In genomic region chr16:96440871-96441270, GRCm38 (mm10) we compare ENCODE assay signal across 24 mouse cellular contexts. TPM values are rescaled to one million over a fixed set of nuclear protein-coding genes. Genes with fewer than 3 reads are reported as not detected.
DNase-seq lines count a peak whose midpoint lies in the region; ATAC-seq and TF ChIP-seq lines count a peak whose summit lies in the region.
"Had no signal": no experiment of that assay in that cellular context is flagged by ENCODE, and none has a peak within 500 bp of the region (broad histone marks: within the 10 kb centered on the region; RNA-seq: fewer than 3 reads in every experiment).

No protein-coding gene starts in this region.

- no peaks in the 10 kb centered on the region for H3K9me3 ChIP-seq in forebrain, embryonic 16.5 days (ENCODE audit: control insufficient read depth, low read length)
- no peaks in the 10 kb centered on the region for H3K9me3 ChIP-seq in forebrain, postnatal 0 days (ENCODE audit: low read length)
- no peaks in the 10 kb centered on the region for H3K9me3 ChIP-seq in hindbrain, postnatal 0 days (ENCODE audit: low read length)
- no peaks in the 10 kb centered on the region for H3K9me3 ChIP-seq in neural tube, embryonic 13.5 days
- no peaks in the 10 kb centered on the region for H3K9me3 ChIP-seq in heart, embryonic 10.5 days
- H3K9me3 ChIP-seq: embryonic facial prominence, embryonic 13.5 days; intestine, embryonic 15.5 days; lung, embryonic 15.5 days had no signal

- H3K4me2 ChIP-seq in forebrain, embryonic 16.5 days (ENCODE audit: low read length) = no peak overlapping the region
- no peak overlapping the region for H3K4me2 ChIP-seq in forebrain, postnatal 0 days (ENCODE audit: low read depth)
- H3K4me2 ChIP-seq in hindbrain, postnatal 0 days (ENCODE audit: low read depth, low read length) = no peak overlapping the region
- H3K4me2 ChIP-seq in neural tube, embryonic 13.5 days = no peak overlapping the region
- H3K4me2 ChIP-seq: embryonic facial prominence, embryonic 13.5 days; heart, embryonic 11.5 days; intestine, embryonic 15.5 days; lung, embryonic 15.5 days had no signal

- TF ChIP-seq CTCF in forebrain, postnatal 0 days (IDR thresholded peaks at IDR 0.05; ENCODE audit: low read depth) = no peak
- no peak for TF ChIP-seq CTCF in hindbrain, postnatal 0 days (IDR thresholded peaks at IDR 0.05; ENCODE audit: low read depth)
- TF ChIP-seq CTCF in lung, adult 2 months (IDR thresholded peaks at IDR 0.05; ENCODE audit: insufficient read depth, low read length) = no peak

- no peak for DNase-seq in forebrain, postnatal 0 days
- peak; percentile 51 for DNase-seq in R1 (ENCODE audit: low read depth, low spot score)
- peak; percentile 39 for DNase-seq in hindbrain, postnatal 0 days (ENCODE audit: low spot score)
- DNase-seq in heart, embryonic 10.5 days (ENCODE audit: low spot score) = no peak
- no peak for DNase-seq in lung, adult 2 months
- DNase-seq: adrenal gland, postnatal 10 days; cerebellum, adult 2 months; gastrocnemius, postnatal 36 days; layer of hippocampus, postnatal 36 days; left cerebral cortex, postnatal 4 days; right cerebral cortex, postnatal 14 days; thymus, postnatal 25 days had no signal

- WGBS in forebrain, embryonic 16.5 days = 86% methylated on average over 8 of the region's 8 CpGs
- 79% methylated on average over 8 of the region's 8 CpGs for WGBS in forebrain, postnatal 0 days
- 58% methylated on average over 8 of the region's 8 CpGs for WGBS in hindbrain, postnatal 0 days
- WGBS in neural tube, embryonic 13.5 days = 62% methylated on average over 8 of the region's 8 CpGs
- 85% methylated on average over 8 of the region's 8 CpGs for WGBS in heart, embryonic 10.5 days
- whole genome bisulfite sequencing in lung, adult 2 months = 84% methylated on average over 8 of the region's 8 CpGs

- no peak for TF ChIP-seq POLR2A in lung, adult 2 months (IDR thresholded peaks at IDR 0.05; ENCODE audit: borderline replicate concordance, extremely low read depth, low read depth, low read length)

- H3K27ac ChIP-seq in forebrain, embryonic 16.5 days (ENCODE audit: low read length) = no peak overlapping the region
- H3K27ac ChIP-seq in forebrain, postnatal 0 days (ENCODE audit: low read depth, low read length) = no peak overlapping the region
- no peak overlapping the region for H3K27ac ChIP-seq in hindbrain, postnatal 0 days
- H3K27ac ChIP-seq in neural tube, embryonic 13.5 days (replicated peaks) = no peak overlapping the region
- H3K27ac ChIP-seq in heart, embryonic 10.5 days = no peak overlapping the region
- H3K27ac ChIP-seq: embryonic facial prominence, embryonic 13.5 days; intestine, embryonic 15.5 days; lung, embryonic 15.5 days; macrophage; stomach, postnatal 0 days had no signal

- H3K4me1 ChIP-seq in forebrain, embryonic 16.5 days (replicated peaks; ENCODE audit: control insufficient read depth, insufficient read depth, low read length) = no peaks in the 10 kb centered on the region
- H3K4me1 ChIP-seq in forebrain, postnatal 0 days (ENCODE audit: insufficient read depth) = no peaks in the 10 kb centered on the region; the same call in 1 of the 2 replicates
- H3K4me1 ChIP-seq in hindbrain, postnatal 0 days (ENCODE audit: insufficient read depth, low read length) = no peaks in the 10 kb centered on the region
- H3K4me1 ChIP-seq in neural tube, embryonic 13.5 days (replicated peaks) = peaks cover 8% of the 10 kb centered on the region; the same call in 1 of the 2 replicates
- H3K4me1 ChIP-seq in heart, embryonic 10.5 days = no peaks in the 10 kb centered on the region
- no peaks in the 10 kb centered on the region for H3K4me1 ChIP-seq in lung, adult 2 months (ENCODE audit: control insufficient read depth, insufficient read depth, low read length)
- H3K4me1 ChIP-seq: intestine, embryonic 15.5 days; lung, embryonic 15.5 days had no signal

- H3K36me3 ChIP-seq in forebrain, embryonic 16.5 days (ENCODE audit: control insufficient read depth, insufficient read depth) = no peaks in the 10 kb centered on the region
- H3K36me3 ChIP-seq in forebrain, postnatal 0 days (ENCODE audit: insufficient read depth) = no peaks in the 10 kb centered on the region
- no peaks in the 10 kb centered on the region for H3K36me3 ChIP-seq in hindbrain, postnatal 0 days (ENCODE audit: insufficient read depth, low read length)
- no peaks in the 10 kb centered on the region for H3K36me3 ChIP-seq in neural tube, embryonic 13.5 days
- H3K36me3 ChIP-seq in heart, embryonic 10.5 days = no peaks in the 10 kb centered on the region
- H3K36me3 ChIP-seq: embryonic facial prominence, embryonic 13.5 days; intestine, embryonic 15.5 days; lung, embryonic 15.5 days had no signal

- H3K27me3 ChIP-seq in forebrain, embryonic 16.5 days (replicated peaks; ENCODE audit: control insufficient read depth, insufficient read depth, low read length) = no peaks in the 10 kb centered on the region
- no peaks in the 10 kb centered on the region for H3K27me3 ChIP-seq in forebrain, postnatal 0 days (ENCODE audit: insufficient read depth, low read length)
- H3K27me3 ChIP-seq in hindbrain, postnatal 0 days (ENCODE audit: insufficient read depth, low read length) = no peaks in the 10 kb centered on the region
- no peaks in the 10 kb centered on the region for H3K27me3 ChIP-seq in neural tube, embryonic 13.5 days
- H3K27me3 ChIP-seq in heart, embryonic 10.5 days (ENCODE audit: insufficient read depth, poor library complexity, severe bottlenecking) = no peaks in the 10 kb centered on the region
- H3K27me3 ChIP-seq: CH12.LX; embryonic facial prominence, embryonic 13.5 days; intestine, embryonic 15.5 days; lung, embryonic 15.5 days had no signal

- peak; percentile 20; the same call in 1 of the 2 replicates for ATAC-seq in forebrain, embryonic 16.5 days
- ATAC-seq in forebrain, postnatal 0 days = no peak
- ATAC-seq in hindbrain, postnatal 0 days = peak; percentile 66
- ATAC-seq in neural tube, embryonic 13.5 days (ENCODE audit: low read depth) = peak; percentile 81
- ATAC-seq: intestine, embryonic 15.5 days had no signal

- no peak overlapping the region for H3K9ac ChIP-seq in forebrain, embryonic 16.5 days (replicated peaks; ENCODE audit: low read depth, low read length)
- no peak overlapping the region for H3K9ac ChIP-seq in forebrain, postnatal 0 days
- no peak overlapping the region for H3K9ac ChIP-seq in hindbrain, postnatal 0 days (replicated peaks; ENCODE audit: low read length)
- no peak overlapping the region for H3K9ac ChIP-seq in neural tube, embryonic 13.5 days
- H3K9ac ChIP-seq: embryonic facial prominence, embryonic 13.5 days; intestine, embryonic 15.5 days; lung, embryonic 15.5 days had no signal

- no peak overlapping the region for H3K4me3 ChIP-seq in forebrain, embryonic 16.5 days (replicated peaks; ENCODE audit: low read length)
- no peak overlapping the region for H3K4me3 ChIP-seq in forebrain, postnatal 0 days (ENCODE audit: low read depth, low read length)
- no peak overlapping the region for H3K4me3 ChIP-seq in hindbrain, postnatal 0 days (ENCODE audit: low read length)
- no peak overlapping the region for H3K4me3 ChIP-seq in neural tube, embryonic 13.5 days
- no peak overlapping the region for H3K4me3 ChIP-seq in heart, embryonic 10.5 days
- no peak overlapping the region for H3K4me3 ChIP-seq in lung, adult 2 months (replicated peaks; ENCODE audit: extremely low read depth, low read depth, low read length)
- H3K4me3 ChIP-seq: embryonic facial prominence, embryonic 13.5 days; intestine, embryonic 15.5 days; lung, embryonic 15.5 days had no signal

RNA-seq across cellular contexts. Expression of gene Itgb2l, which starts 2.5 kb away (rescaled TPM):
- not detected in 2 replicates for polyA plus RNA-seq in forebrain, embryonic 16.5 days (2015; fragmentation: Nextera tagmentation; extraction: Ambion mirVana)
- total RNA-seq in forebrain, postnatal 0 days (2014; rRNA removed) = 0.23 TPM in 1 of 2 replicates, not detected in the other
- 0.08 and 0.16 TPM in 2 replicates for polyA plus RNA-seq in forebrain, postnatal 0 days (2015; fragmentation: Nextera tagmentation; extraction: Ambion mirVana)
- 1.3 TPM in 1 of 2 replicates, not detected in the other for total RNA-seq in hindbrain, postnatal 0 days (2014; rRNA removed)
- not detected in 2 replicates for polyA plus RNA-seq in hindbrain, postnatal 0 days (2015; fragmentation: Nextera tagmentation; extraction: Ambion mirVana)
- not detected in 2 replicates for polyA plus RNA-seq in neural tube, embryonic 13.5 days (2015; fragmentation: Nextera tagmentation; extraction: Ambion mirVana)
- polyA plus RNA-seq in heart, embryonic 10.5 days (2016; fragmentation: Nextera tagmentation; extraction: Ambion mirVana) = not detected in 2 replicates
- 0.13 TPM in 1 of 2 replicates, not detected in the other for polyA plus RNA-seq in lung, adult 2 months (2012; rRNA removed)
- total RNA-seq: gastrocnemius, postnatal 36 days; heart, postnatal 25 days; layer of hippocampus, postnatal 36 days; left cerebral cortex, postnatal 4 days; liver, adult 2 months had no signal
- polyA plus RNA-seq: embryonic facial prominence, embryonic 13.5 days; liver, adult 2 months had no signal

RNA-seq across cellular contexts. Expression of gene Pcp4, which starts 26.5 kb away (rescaled TPM):
- 147 and 175 TPM in 2 replicates for polyA plus RNA-seq in forebrain, embryonic 16.5 days (2015; fragmentation: Nextera tagmentation; extraction: Ambion mirVana)
- total RNA-seq in forebrain, postnatal 0 days (2014; rRNA removed) = 159 and 179 TPM in 2 replicates
- polyA plus RNA-seq in forebrain, postnatal 0 days (2015; fragmentation: Nextera tagmentation; extraction: Ambion mirVana) = 348 and 400 TPM in 2 replicates
- total RNA-seq in hindbrain, postnatal 0 days (2014; rRNA removed) = 213 and 218 TPM in 2 replicates
- 753 and 804 TPM in 2 replicates for polyA plus RNA-seq in hindbrain, postnatal 0 days (2015; fragmentation: Nextera tagmentation; extraction: Ambion mirVana)
- polyA plus RNA-seq in neural tube, embryonic 13.5 days (2015; fragmentation: Nextera tagmentation; extraction: Ambion mirVana) = 133 and 136 TPM in 2 replicates
- 2.5 and 5.5 TPM in 2 replicates for polyA plus RNA-seq in heart, embryonic 10.5 days (2016; fragmentation: Nextera tagmentation; extraction: Ambion mirVana)
- polyA plus RNA-seq in lung, adult 2 months (2012; rRNA removed) = 0.22 and 0.58 TPM in 2 replicates
- total RNA-seq: common myeloid progenitor, adult 5-6 weeks; liver, adult 2 months had no signal
- polyA plus RNA-seq: liver, adult 2 months; macrophage had no signal

Comparison
In these comparisons a context has a peak if more than half of its experiments do, and no peak if none do; other contexts are left out.
1. DNase-seq: peak in R1 (single experiment) and hindbrain, postnatal 0 days (single experiment); none in forebrain, postnatal 0 days (single experiment), heart, embryonic 10.5 days (single experiment) and lung, adult 2 months (single experiment).
2. RNA of gene Pcp4, which starts 26.5 kb away (polyA plus RNA-seq): 753 to 804 TPM in hindbrain, postnatal 0 days, 348 to 400 TPM in forebrain, postnatal 0 days, 147 to 175 TPM in forebrain, embryonic 16.5 days and 133 to 136 TPM in neural tube, embryonic 13.5 days; 2.5 to 5.5 TPM in heart, embryonic 10.5 days and 0.22 to 0.58 TPM in lung, adult 2 months; every median in the first group is over 10 times any median in the second.